Mouse (Mus musculus) mouse trophoblast stem cell (cell line): ENCODE measurements around the gene Diaph3.
"Not testable (repeated sequence)": the region's sequence is repeated elsewhere in the genome, so short reads cannot be mapped to it uniquely, and the experiment has no call there.

Experiments used
- in situ Hi-C, 2 experiments: fragments of 300-500 bp; cut with MseI, MboI; formaldehyde crosslinking; loops; 2 replicates in 1 of 2; 3 replicates in 1 of 2; pipeline ENCODE4 v1.15.1; 2025

Gene Diaph3

GRCm38 (mm10) chr14:87084906-87085305 lies 56.1 kb downstream of the Diaph3 start:
- in situ Hi-C loops, result not testable (repeated sequence)

GRCm38 (mm10) chr14:87083911-87084310 lies 57.1 kb downstream of the Diaph3 start:
- in situ Hi-C loops, result no loop called here

GRCm38 (mm10) chr14:87079725-87080124 lies 61.3 kb downstream of the Diaph3 start:
- in situ Hi-C loops, result no loop called here

GRCm38 (mm10) chr14:87075021-87075531 lies 66.0 kb downstream of the Diaph3 start:
- in situ Hi-C loops, result no loop called here

- in situ Hi-C loops, result no loop called here
These were observed 76.8 kb downstream of the Diaph3 start for GRCm38 (mm10) chr14:87064281-87064680.

- in situ Hi-C loops, result no loop called here
These were observed 84.9 kb downstream of the Diaph3 start for GRCm38 (mm10) chr14:87056169-87056568.

GRCm38 (mm10) chr14:87051187-87051586 lies 89.8 kb downstream of the Diaph3 start:
- in situ Hi-C loops, result no loop called here

- in situ Hi-C loops, result no loop called here
These were observed 96.6 kb downstream of the Diaph3 start for GRCm38 (mm10) chr14:87044401-87044806.

GRCm38 (mm10) chr14:87020240-87020639 lies 120.8 kb downstream of the Diaph3 start:
- in situ Hi-C loops, result no loop called here

- in situ Hi-C loops, result no loop called here
These were observed 121.3 kb downstream of the Diaph3 start for GRCm38 (mm10) chr14:87019687-87020086.

- in situ Hi-C loops, result no loop called here
These were observed 143.7 kb downstream of the Diaph3 start for GRCm38 (mm10) chr14:86997318-86997717.

- in situ Hi-C loops, result no loop called here
These were observed 189.9 kb downstream of the Diaph3 start for GRCm38 (mm10) chr14:86951169-86951568.

GRCm38 (mm10) chr14:86937953-86938352 lies 203.1 kb downstream of the Diaph3 start:
- in situ Hi-C loops, result no loop called here

- in situ Hi-C loops, result no loop called here
These were observed 204.6 kb downstream of the Diaph3 start for GRCm38 (mm10) chr14:86936424-86936823.

- in situ Hi-C loops, result no loop called here
These were observed 210.3 kb downstream of the Diaph3 start for GRCm38 (mm10) chr14:86930763-86931162.

- in situ Hi-C loops, result no loop called here
These were observed 214.2 kb downstream of the Diaph3 start for GRCm38 (mm10) chr14:86926827-86927226.

GRCm38 (mm10) chr14:86898898-86899297 lies 242.1 kb downstream of the Diaph3 start:
- in situ Hi-C loops, result no loop called here

- in situ Hi-C loops, result no loop called here
These were observed 251.8 kb downstream of the Diaph3 start for GRCm38 (mm10) chr14:86889070-86889804.

- in situ Hi-C loops, result no loop called here
These were observed 255.5 kb downstream of the Diaph3 start for GRCm38 (mm10) chr14:86885417-86886098.

GRCm38 (mm10) chr14:86869536-86869935 lies 271.5 kb downstream of the Diaph3 start:
- in situ Hi-C loops, result no loop called here

- in situ Hi-C loops, result no loop called here
These were observed 273.9 kb downstream of the Diaph3 start for GRCm38 (mm10) chr14:86867143-86867542.

GRCm38 (mm10) chr14:86864053-86864452 lies 277.0 kb downstream of the Diaph3 start:
- in situ Hi-C loops, result no loop called here
